Mouse (Mus musculus): ENCODE measurements around the gene Gm10447.

Gm10447 gene

GRCm38 (mm10) chr11:53456474-53457371 is at the start of gene Gm10447, which contains the start of gene Shroom1:
TSS of gene Gm10447 (minus strand) at chr11:53457110.
TSS of gene Shroom1 (plus strand) at chr11:53457205.
- peak; percentile 60 for DNase-seq (ENCODE audit: low read depth, low spot score)

- DNase-seq (ENCODE audit: low read depth, low spot score) = no peak
Observed at GRCm38 (mm10) chr11:53505026-53505663, 48.2 kb upstream of the Gm10447 start.

- DNase-seq (ENCODE audit: low read depth, low spot score) = no peak
Observed at GRCm38 (mm10) chr11:53504376-53504775, 47.5 kb upstream of the Gm10447 start.

- no peak for DNase-seq (ENCODE audit: low read depth, low spot score)
Observed at GRCm38 (mm10) chr11:53503738-53504137, 46.8 kb upstream of the Gm10447 start.

GRCm38 (mm10) chr11:53502039-53502765 is 45.3 kb upstream of the Gm10447 start:
- DNase-seq (ENCODE audit: low read depth, low spot score) = no peak

- no peak for DNase-seq (ENCODE audit: low read depth, low spot score)
Observed at GRCm38 (mm10) chr11:53500569-53500968, 43.7 kb upstream of the Gm10447 start.

GRCm38 (mm10) chr11:53496946-53497345 is 40.0 kb upstream of the Gm10447 start:
- DNase-seq (ENCODE audit: low read depth, low spot score) = no peak

- DNase-seq (ENCODE audit: low read depth, low spot score) = no peak
Observed at GRCm38 (mm10) chr11:53495417-53495816, 38.5 kb upstream of the Gm10447 start.

GRCm38 (mm10) chr11:53493243-53493955 is 36.5 kb upstream of the Gm10447 start:
- no peak for DNase-seq (ENCODE audit: low read depth, low spot score)

GRCm38 (mm10) chr11:53491954-53492401 is 35.1 kb upstream of the Gm10447 start:
- DNase-seq (ENCODE audit: low read depth, low spot score) = no peak

- no peak for DNase-seq (ENCODE audit: low read depth, low spot score)
Observed at GRCm38 (mm10) chr11:53489421-53489820, 32.5 kb upstream of the Gm10447 start.

GRCm38 (mm10) chr11:53489007-53489406 is 32.1 kb upstream of the Gm10447 start:
- DNase-seq (ENCODE audit: low read depth, low spot score) = no peak

GRCm38 (mm10) chr11:53486822-53487594 is 30.1 kb upstream of the Gm10447 start:
- DNase-seq (ENCODE audit: low read depth, low spot score) = no peak

- no peak for DNase-seq (ENCODE audit: low read depth, low spot score)
Observed at GRCm38 (mm10) chr11:53486351-53486750, 29.4 kb upstream of the Gm10447 start.

GRCm38 (mm10) chr11:53485719-53486118 is 28.8 kb upstream of the Gm10447 start:
- DNase-seq (ENCODE audit: low read depth, low spot score) = no peak

- no peak for DNase-seq (ENCODE audit: low read depth, low spot score)
Observed at GRCm38 (mm10) chr11:53483159-53483891, 26.4 kb upstream of the Gm10447 start.

GRCm38 (mm10) chr11:53481088-53481730 is 24.3 kb upstream of the Gm10447 start:
- no peak for DNase-seq (ENCODE audit: low read depth, low spot score)

- DNase-seq (ENCODE audit: low read depth, low spot score) = no peak
Observed at GRCm38 (mm10) chr11:53479783-53480301, 22.9 kb upstream of the Gm10447 start, which contains the start of the genes Gm9945 and Sowaha. TSS of gene Gm9945 (plus strand) at chr11:53480166. TSS of gene Sowaha (minus strand) at chr11:53480274.

All from forelimb bud, embryonic 11.5 days (tissue).